Mouse (Mus musculus): ENCODE measurements around the gene Insl3. TPM values are rescaled to one million over a fixed set of nuclear protein-coding genes. Genes with fewer than 3 reads are reported as not detected.
A peak's percentile ranks its signal among the peaks of the same experiment; 100 is the strongest.
"Not testable (repeated sequence)": the region's sequence is repeated elsewhere in the genome, so short reads cannot be mapped to it uniquely, and the experiment has no call there.

Insl3 gene
- polyA plus RNA-seq, 1 experiment from 2014 or later, result 2.9 TPM

DNA sequence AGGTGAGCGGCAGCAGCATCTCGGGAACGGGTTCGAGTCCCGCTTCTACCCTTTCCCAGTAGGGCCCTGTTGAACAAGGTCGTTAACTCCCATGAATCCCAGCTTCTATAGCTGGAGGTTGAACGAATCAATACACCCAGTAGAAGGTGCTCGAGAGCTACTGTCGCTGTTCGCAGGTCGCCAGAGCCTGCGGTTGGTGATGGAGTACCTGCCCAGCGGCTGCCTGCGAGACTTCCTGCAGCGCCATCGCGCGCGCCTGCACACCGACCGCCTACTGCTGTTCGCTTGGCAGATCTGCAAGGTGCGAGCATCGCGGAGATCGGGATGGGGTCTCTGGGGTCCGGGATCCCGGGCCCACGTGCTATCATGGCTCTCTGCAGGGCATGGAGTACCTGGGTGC, 3.4 kb upstream of the Insl3 start:
- H3K4me3 ChIP-seq (ENCODE audit: low read depth, low read length), result no peak overlapping the region
- no peak for ATAC-seq
- no peak for DNase-seq (ENCODE audit: low spot score)

DNA sequence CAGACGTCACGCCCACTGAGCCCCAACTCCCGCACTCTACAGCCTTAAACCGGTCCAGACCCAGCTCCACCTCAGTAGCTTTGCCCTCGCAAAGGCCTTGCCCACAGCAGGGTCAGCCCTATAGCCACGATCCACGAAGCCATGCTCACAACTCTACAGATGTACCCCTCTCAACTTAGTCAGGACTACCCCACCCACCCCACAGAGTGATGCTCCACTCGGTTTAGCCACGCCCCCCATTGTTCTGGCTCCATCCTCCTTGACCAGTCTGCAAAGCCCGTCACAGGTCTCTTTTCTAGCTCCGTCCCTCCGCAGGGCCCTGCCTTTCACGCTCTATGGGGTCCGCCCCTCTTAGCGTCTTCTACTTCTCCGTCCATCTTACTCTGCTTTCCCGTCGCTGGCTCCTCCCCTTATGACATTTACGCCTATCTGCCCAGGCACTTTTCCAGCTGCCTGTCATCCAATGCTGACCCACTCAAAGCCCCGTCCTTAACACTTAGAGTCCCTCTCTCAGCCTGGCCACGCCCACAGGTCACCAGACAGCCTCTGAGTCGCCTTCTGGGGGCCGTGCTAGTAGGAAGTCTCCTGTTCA, 2.8 kb upstream of the Insl3 start:
- H3K4me2 ChIP-seq (replicated peaks; ENCODE audit: low read depth, low read length), result peak overlapping the region; percentile 27
- peak overlapping the region; percentile 15; the same call in 1 of the 2 replicates for H3K4me3 ChIP-seq (ENCODE audit: low read depth, low read length)
- 14% methylated on average over 23 of the region's 23 CpGs for WGBS
- DNase-seq (ENCODE audit: low spot score) (no peak), ATAC-seq (peak; percentile 62)
- no peak overlapping the region for H3K9ac ChIP-seq (replicated peaks; ENCODE audit: low read depth)
- no peak overlapping the region for H3K27ac ChIP-seq (ENCODE audit: low read length)
- H3K36me3 ChIP-seq (ENCODE audit: insufficient read depth, low read length), result no peaks in the 10 kb centered on the region
- 0 out of 2 replicates have a peak, but pooled peaks cover 2% of the 10 kb centered on the region for H3K4me1 ChIP-seq (ENCODE audit: insufficient read depth, low read depth, low read length)
- peaks cover 78% of the 10 kb centered on the region for H3K27me3 ChIP-seq (replicated peaks; ENCODE audit: insufficient read depth, low read length)
- no peak for TF ChIP-seq EP300 (IDR thresholded peaks at IDR 0.05)
- no peak for TF ChIP-seq CTCF (IDR thresholded peaks at IDR 0.05)
- H3K9me3 ChIP-seq (ENCODE audit: low read length), result no peaks in the 10 kb centered on the region

More for the DNA sequence above, 3.4 kb upstream of the Insl3 start:
- Histone ChIP-seq H3K27me3 (replicated peaks; ENCODE audit: insufficient read depth, low read length) (peaks cover 75% of the 10 kb centered on the region), H3K27ac (ENCODE audit: low read length) (no peak overlapping the region), H3K4me1 (ENCODE audit: insufficient read depth, low read depth, low read length) (0 out of 2 replicates have a peak, but pooled peaks cover 2% of the 10 kb centered on the region), H3K9ac (replicated peaks; ENCODE audit: low read depth) (no peak overlapping the region), H3K9me3 (ENCODE audit: low read length) (no peaks in the 10 kb centered on the region), H3K36me3 (ENCODE audit: insufficient read depth, low read length) (no peaks in the 10 kb centered on the region), H3K4me2 (replicated peaks; ENCODE audit: low read depth, low read length) (peak overlapping the region; percentile 22; the same call in 1 of the 2 replicates)
- peak; percentile 27 for TF ChIP-seq CTCF (IDR thresholded peaks at IDR 0.05)
- TF ChIP-seq EP300 (IDR thresholded peaks at IDR 0.05), result no peak
- 16% methylated on average over 23 of the region's 29 CpGs for WGBS

DNA sequence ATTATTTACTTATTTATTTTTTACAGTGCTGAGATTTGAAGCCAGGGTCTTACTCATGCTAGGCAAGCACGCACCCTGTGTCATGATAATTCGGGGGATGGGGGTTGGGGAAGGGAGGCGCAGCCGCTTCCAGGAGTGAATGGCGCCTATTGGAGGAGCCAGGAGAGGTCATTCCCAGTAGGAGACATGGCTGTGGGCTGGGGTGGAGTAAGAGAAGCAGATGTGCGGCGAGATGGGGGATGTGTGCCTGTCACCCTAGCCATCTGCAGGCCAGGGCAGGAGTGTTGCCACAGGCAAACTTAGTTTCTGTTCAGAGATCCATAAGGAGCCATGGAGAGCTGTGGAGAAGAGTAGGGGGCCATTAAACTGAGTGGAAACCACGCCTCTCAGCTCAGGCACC, 1.4 kb upstream of the Insl3 start:
- H3K9me3 ChIP-seq (ENCODE audit: low read length), result no peaks in the 10 kb centered on the region
- peaks cover 82% of the 10 kb centered on the region for H3K27me3 ChIP-seq (replicated peaks; ENCODE audit: insufficient read depth, low read length)
- ATAC-seq, result no peak

DNA sequence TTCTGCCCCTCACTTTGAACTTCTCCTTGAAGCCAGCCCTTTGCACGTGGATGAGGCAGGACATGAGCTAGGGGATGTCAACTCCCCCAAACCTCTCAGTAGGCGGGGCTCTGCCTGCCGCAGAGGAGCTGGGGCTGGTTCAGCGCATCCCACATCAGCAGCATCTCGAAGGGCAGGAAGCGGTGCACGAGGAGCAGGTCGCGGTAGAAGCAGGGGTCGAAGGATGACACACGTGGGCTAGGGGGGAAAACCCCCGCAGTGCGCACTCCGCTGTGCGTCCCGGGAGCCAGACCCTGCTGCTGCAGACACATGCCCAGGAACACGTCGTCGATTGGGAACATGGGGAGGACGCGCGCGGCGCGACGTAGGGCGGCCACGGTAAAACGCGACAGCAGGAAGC, 3.5 kb downstream of the Insl3 start:
- Histone ChIP-seq H3K9ac (replicated peaks; ENCODE audit: low read depth) (no peak overlapping the region), H3K4me2 (replicated peaks; ENCODE audit: low read depth, low read length) (no peak overlapping the region), H3K4me1 (ENCODE audit: insufficient read depth, low read depth, low read length) (no peaks in the 10 kb centered on the region; the same call in 1 of the 2 replicates), H3K36me3 (ENCODE audit: insufficient read depth, low read length) (no peaks in the 10 kb centered on the region), H3K9me3 (ENCODE audit: low read length) (no peaks in the 10 kb centered on the region), H3K27me3 (replicated peaks; ENCODE audit: insufficient read depth, low read length) (peaks cover 64% of the 10 kb centered on the region), H3K4me3 (ENCODE audit: low read depth, low read length) (no peak overlapping the region), H3K27ac (ENCODE audit: low read length) (no peak overlapping the region)
- no peak for ATAC-seq
- no peak for DNase-seq (ENCODE audit: low spot score)
- TF ChIP-seq EP300 (IDR thresholded peaks at IDR 0.05) (no peak), CTCF (IDR thresholded peaks at IDR 0.05) (no peak)
- 9% methylated on average over 30 of the region's 30 CpGs for WGBS

More for the DNA sequence above, 1.4 kb upstream of the Insl3 start:
- WGBS, result 23% methylated on average over 8 of the region's 8 CpGs
- Histone ChIP-seq H3K4me2 (replicated peaks; ENCODE audit: low read depth, low read length) (no peak overlapping the region), H3K9ac (replicated peaks; ENCODE audit: low read depth) (no peak overlapping the region), H3K36me3 (ENCODE audit: insufficient read depth, low read length) (no peaks in the 10 kb centered on the region), H3K4me1 (ENCODE audit: insufficient read depth, low read depth, low read length) (0 out of 2 replicates have a peak, but pooled peaks cover 2% of the 10 kb centered on the region), H3K4me3 (ENCODE audit: low read depth, low read length) (no peak overlapping the region), H3K27ac (ENCODE audit: low read length) (no peak overlapping the region)
- no peak for DNase-seq (ENCODE audit: low spot score)
- TF ChIP-seq CTCF (IDR thresholded peaks at IDR 0.05), result no peak

DNA sequence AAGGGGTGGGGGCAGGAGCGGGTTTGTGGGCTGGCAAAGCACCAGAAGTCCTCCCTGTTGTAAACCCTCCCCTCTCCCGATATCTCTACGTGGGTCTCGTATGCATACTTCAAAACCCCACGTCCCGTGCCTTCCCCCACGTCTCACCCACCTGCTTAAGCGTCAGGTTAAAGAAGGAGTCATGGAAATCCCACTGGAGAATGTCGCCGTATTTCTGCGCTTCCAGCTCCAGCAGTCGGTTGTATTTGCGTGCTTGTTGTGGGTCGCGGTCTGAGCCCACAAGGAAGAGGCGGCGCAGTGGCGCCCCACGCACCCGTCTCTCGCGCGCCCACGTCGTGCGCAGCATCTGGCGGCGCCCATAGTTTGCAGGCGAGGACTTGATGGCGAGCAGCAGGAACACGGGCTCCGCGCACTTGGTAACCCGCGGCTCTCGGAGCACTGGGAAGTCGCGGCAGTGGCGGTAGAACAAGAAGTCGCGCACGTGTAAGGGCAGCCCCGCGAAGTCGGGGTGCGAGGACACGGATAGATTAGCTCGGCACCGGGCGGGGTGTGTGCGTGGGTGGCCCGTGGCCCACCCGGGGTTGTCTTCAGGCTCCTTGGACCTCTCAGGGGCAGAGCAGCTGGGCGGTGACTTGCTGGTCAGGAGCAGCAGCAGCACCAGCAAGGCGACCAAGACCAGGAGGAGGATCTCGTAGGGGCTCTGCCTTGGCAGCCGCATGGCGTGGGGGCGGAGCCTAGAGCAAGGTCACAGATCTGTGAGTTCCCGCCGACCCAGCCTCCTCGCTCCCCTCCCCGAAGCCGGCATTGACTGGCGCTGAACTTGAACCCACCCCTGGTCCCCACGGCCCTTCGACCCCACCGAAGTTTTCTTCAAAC, 4.4 kb downstream of the Insl3 start:
- TF ChIP-seq EP300 (IDR thresholded peaks at IDR 0.05) (no peak), CTCF (IDR thresholded peaks at IDR 0.05) (no peak)
- H3K4me1 ChIP-seq (ENCODE audit: insufficient read depth, low read depth, low read length), result no peaks in the 10 kb centered on the region; the same call in 1 of the 2 replicates
- no peaks in the 10 kb centered on the region for H3K36me3 ChIP-seq (ENCODE audit: insufficient read depth, low read length)
- H3K27me3 ChIP-seq (replicated peaks; ENCODE audit: insufficient read depth, low read length), result peaks cover 55% of the 10 kb centered on the region
- H3K4me2 ChIP-seq (replicated peaks; ENCODE audit: low read depth, low read length), result 0 out of 2 replicates have a peak overlapping the region, but pooled peaks have one; percentile 14
- 13% methylated on average over 65 of the region's 68 CpGs for WGBS
- H3K9me3 ChIP-seq (ENCODE audit: low read length), result no peaks in the 10 kb centered on the region
- ATAC-seq (no peak; the same call in 1 of the 2 replicates), DNase-seq (ENCODE audit: low spot score) (no peak)
- H3K9ac ChIP-seq (replicated peaks; ENCODE audit: low read depth), result no peak overlapping the region
- 0 out of 2 replicates have a peak overlapping the region, but pooled peaks have one; percentile 1 for H3K4me3 ChIP-seq (ENCODE audit: low read depth, low read length)
- no peak overlapping the region for H3K27ac ChIP-seq (ENCODE audit: low read length)

DNA sequence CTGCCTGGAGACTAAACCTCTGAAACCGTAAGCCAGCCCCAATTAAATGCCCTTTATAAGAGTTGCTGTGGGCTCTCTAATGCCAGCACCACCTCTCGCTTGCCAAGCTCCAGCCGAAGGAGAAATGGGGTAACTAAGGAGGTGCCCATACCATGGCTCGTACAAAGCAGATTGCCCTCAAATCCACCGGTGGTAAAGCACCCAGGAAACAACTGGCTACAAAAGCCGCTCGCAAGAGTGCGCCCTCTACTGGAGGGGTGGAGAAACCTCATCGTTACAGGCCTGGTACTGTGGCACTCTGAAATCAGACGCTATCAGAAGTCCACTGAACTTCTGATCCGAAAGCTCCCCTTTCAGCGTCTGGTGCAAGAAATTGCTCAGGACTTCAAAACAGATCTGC, 6.4 kb downstream of the Insl3 start:
- not testable (repeated sequence) for H3K36me3 ChIP-seq (ENCODE audit: insufficient read depth, low read length); DNase-seq (ENCODE audit: low spot score); H3K9me3 ChIP-seq (ENCODE audit: low read length); H3K4me1 ChIP-seq (ENCODE audit: insufficient read depth, low read depth, low read length); H3K4me3 ChIP-seq (ENCODE audit: low read depth, low read length); H3K27ac ChIP-seq (ENCODE audit: low read length); H3K9ac ChIP-seq (replicated peaks; ENCODE audit: low read depth); ATAC-seq; H3K4me2 ChIP-seq (replicated peaks; ENCODE audit: low read depth, low read length)
- peak; percentile 40 for TF ChIP-seq CTCF (IDR thresholded peaks at IDR 0.05)
- peaks cover 34% of the 10 kb centered on the region for H3K27me3 ChIP-seq (replicated peaks; ENCODE audit: insufficient read depth, low read length)
- WGBS, result 62% methylated on average over 12 of the region's 12 CpGs
